Mouse (Mus musculus): Measurements from ENCODE around the gene Ube2k. TPM values are rescaled to one million over a fixed set of nuclear protein-coding genes. Genes with fewer than 3 reads are reported as not detected.

The Ube2k gene
- total and polyA plus RNA-seq, 2 experiments from 2014 or later = 41.9 to 199 TPM

DNA sequence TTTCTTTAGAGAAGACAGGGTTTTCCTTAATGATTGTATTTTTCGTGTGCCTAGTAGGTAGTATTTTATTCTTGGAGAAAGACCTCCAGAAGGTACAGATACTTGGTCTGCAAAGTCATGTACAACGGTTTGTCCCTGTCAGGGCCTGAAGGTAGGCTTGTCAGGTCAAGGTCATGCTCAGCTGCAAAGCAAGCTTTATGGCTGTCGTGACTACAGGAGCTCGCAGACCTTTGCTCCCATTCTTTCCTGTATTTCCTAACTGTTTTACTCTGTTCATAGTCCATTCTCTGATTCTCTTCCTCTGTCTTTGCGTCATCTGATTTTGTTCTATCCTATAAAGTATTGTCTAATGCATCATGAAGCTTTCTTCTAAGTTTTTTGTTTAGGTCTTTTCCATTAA lies 49.3 kb downstream of the Ube2k start:
- Histone ChIP-seq H3K4me2 (ENCODE audit: low read depth, low read length) (no peak overlapping the region), H3K4me3 (ENCODE audit: low read length) (no peak overlapping the region), H3K9ac (replicated peaks; ENCODE audit: low read length) (no peak overlapping the region), H3K27ac (no peak overlapping the region), H3K36me3 (ENCODE audit: insufficient read depth, low read length) (no peaks in the 10 kb centered on the region), H3K27me3 (ENCODE audit: insufficient read depth, low read length) (no peaks in the 10 kb centered on the region), H3K4me1 (ENCODE audit: insufficient read depth, low read length) (no peaks in the 10 kb centered on the region), H3K9me3 (ENCODE audit: low read length) (no peaks in the 10 kb centered on the region)
- WGBS = 91% methylated on average over 5 of the region's 5 CpGs
- ATAC-seq (no peak), DNase-seq (ENCODE audit: low spot score) (no peak)
- no peak for TF ChIP-seq CTCF (IDR thresholded peaks at IDR 0.05; ENCODE audit: low read depth)

DNA sequence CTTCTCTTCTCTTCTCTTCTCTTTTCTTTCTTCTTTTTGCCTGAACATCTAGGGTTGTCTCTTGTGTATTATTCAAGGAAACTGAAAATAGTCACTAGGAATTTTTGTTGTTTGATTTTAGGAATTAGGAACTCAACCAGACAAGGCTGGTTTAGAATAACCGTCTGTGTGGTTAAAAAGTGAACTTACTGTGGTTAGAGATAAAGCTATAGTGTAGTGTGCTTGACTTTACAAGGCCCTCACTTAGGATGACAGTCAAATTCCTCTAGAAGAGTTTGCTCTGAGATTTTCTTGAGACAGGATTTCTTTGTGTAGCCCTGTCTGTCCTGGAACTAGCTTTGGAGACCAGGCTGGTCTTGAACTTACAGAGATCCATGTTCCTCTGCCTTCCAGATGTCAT lies 53.2 kb downstream of the Ube2k start:
- no peak for TF ChIP-seq CTCF (IDR thresholded peaks at IDR 0.05; ENCODE audit: low read depth)
- Histone ChIP-seq H3K27ac (no peak overlapping the region), H3K9me3 (ENCODE audit: low read length) (no peaks in the 10 kb centered on the region), H3K4me3 (ENCODE audit: low read length) (no peak overlapping the region), H3K4me2 (ENCODE audit: low read depth, low read length) (no peak overlapping the region), H3K36me3 (ENCODE audit: insufficient read depth, low read length) (peaks cover 10% of the 10 kb centered on the region; the same call in 1 of the 2 replicates), H3K9ac (replicated peaks; ENCODE audit: low read length) (no peak overlapping the region), H3K4me1 (ENCODE audit: insufficient read depth, low read length) (no peaks in the 10 kb centered on the region), H3K27me3 (ENCODE audit: insufficient read depth, low read length) (no peaks in the 10 kb centered on the region)
- DNase-seq (ENCODE audit: low spot score) (no peak), ATAC-seq (no peak)
- WGBS = 93% methylated on average over 1 of the region's 1 CpGs

DNA sequence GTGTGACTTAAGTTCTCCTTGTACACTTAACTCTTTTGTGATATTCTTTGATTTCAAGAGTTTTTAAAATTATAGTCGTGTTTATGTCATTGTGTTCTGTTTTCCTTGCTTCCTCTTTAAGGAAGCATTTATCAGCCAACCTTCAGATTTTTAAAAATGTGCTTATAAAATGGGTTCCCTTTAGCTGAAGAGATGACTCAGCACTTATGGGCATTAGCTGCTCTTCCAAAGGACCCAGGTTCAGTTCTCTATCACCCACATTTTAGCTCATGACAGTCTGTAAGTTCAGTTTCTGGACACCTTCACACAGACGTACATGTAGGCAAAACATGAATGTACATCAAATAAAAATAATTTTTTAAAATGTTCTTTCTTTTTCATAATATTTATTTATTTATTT lies 55.4 kb downstream of the Ube2k start:
- TF ChIP-seq CTCF (IDR thresholded peaks at IDR 0.05; ENCODE audit: low read depth) = no peak
- DNase-seq (ENCODE audit: low spot score) (no peak), ATAC-seq (no peak)
- H3K9me3 ChIP-seq (ENCODE audit: low read length) = no peaks in the 10 kb centered on the region
- H3K4me1 ChIP-seq (ENCODE audit: insufficient read depth, low read length) = no peaks in the 10 kb centered on the region
- H3K36me3 ChIP-seq (ENCODE audit: insufficient read depth, low read length) = peaks cover 10% of the 10 kb centered on the region; the same call in 1 of the 2 replicates
- H3K27me3 ChIP-seq (ENCODE audit: insufficient read depth, low read length) = no peaks in the 10 kb centered on the region
- no peak overlapping the region for H3K9ac ChIP-seq (replicated peaks; ENCODE audit: low read length)
- WGBS = 87% methylated on average over 2 of the region's 2 CpGs
- H3K4me3 ChIP-seq (ENCODE audit: low read length) = no peak overlapping the region
- no peak overlapping the region for H3K27ac ChIP-seq
- no peak overlapping the region for H3K4me2 ChIP-seq (ENCODE audit: low read depth, low read length)

DNA sequence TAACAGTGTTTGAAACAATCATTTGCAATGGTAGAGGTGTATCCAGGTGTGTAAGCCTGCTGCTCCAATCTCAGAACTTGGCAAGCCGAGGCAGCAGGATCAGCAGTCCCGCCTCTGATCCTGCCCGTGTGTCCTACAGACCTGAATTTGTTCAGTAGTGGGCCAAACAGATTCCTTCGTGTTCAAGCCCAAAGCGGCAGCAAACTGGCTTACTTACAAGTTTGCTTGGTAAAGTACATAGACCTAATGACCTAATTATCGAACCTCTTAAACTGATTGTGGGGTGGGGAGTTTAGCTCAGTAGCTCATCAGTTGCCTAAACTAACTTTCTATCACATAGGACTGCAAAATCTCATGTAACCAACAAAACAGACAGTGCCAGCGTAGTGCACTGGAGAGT lies 62.6 kb downstream of the Ube2k start:
- no peaks in the 10 kb centered on the region for H3K9me3 ChIP-seq (ENCODE audit: low read length)
- no peak overlapping the region for H3K4me2 ChIP-seq (ENCODE audit: low read depth, low read length)
- no peaks in the 10 kb centered on the region for H3K4me1 ChIP-seq (ENCODE audit: insufficient read depth, low read length)
- H3K9ac ChIP-seq (replicated peaks; ENCODE audit: low read length) = no peak overlapping the region
- no peak for TF ChIP-seq CTCF (IDR thresholded peaks at IDR 0.05; ENCODE audit: low read depth)
- ATAC-seq = no peak
- no peaks in the 10 kb centered on the region for H3K27me3 ChIP-seq (ENCODE audit: insufficient read depth, low read length)
- H3K4me3 ChIP-seq (ENCODE audit: low read length) = no peak overlapping the region
- H3K27ac ChIP-seq = no peak overlapping the region
- H3K36me3 ChIP-seq (ENCODE audit: insufficient read depth, low read length) = peaks cover 1% of the 10 kb centered on the region; the same call in 1 of the 2 replicates
- no peak for DNase-seq (ENCODE audit: low spot score)
- 92% methylated on average over 7 of the region's 7 CpGs for WGBS

DNA sequence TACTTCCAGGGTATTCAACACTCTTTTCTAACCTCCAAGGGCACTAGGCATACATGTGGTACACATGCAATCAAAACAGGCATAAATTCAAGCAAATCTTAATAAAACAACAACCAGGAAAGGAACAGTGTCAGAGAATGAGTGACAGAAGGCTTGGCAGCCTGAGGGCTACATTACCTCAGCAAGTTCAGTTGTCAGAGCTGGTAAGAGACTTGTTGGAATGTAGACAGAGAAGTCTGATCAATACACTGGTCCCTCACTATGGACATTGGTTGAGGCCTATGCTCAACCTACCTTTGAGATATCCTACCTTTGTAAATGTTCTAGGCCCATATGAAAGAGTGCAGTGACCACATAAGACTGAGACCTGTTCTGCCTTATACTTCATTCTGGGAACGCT lies 69.8 kb downstream of the Ube2k start:
- Histone ChIP-seq H3K4me3 (ENCODE audit: low read length) (no peak overlapping the region), H3K9ac (replicated peaks; ENCODE audit: low read length) (no peak overlapping the region), H3K36me3 (ENCODE audit: insufficient read depth, low read length) (no peaks in the 10 kb centered on the region; the same call in 1 of the 2 replicates), H3K9me3 (ENCODE audit: low read length) (no peaks in the 10 kb centered on the region), H3K27ac (no peak overlapping the region), H3K4me2 (ENCODE audit: low read depth, low read length) (no peak overlapping the region), H3K27me3 (ENCODE audit: insufficient read depth, low read length) (no peaks in the 10 kb centered on the region), H3K4me1 (ENCODE audit: insufficient read depth, low read length) (no peaks in the 10 kb centered on the region)
- ATAC-seq = no peak
- 100% methylated on average over 1 of the region's 1 CpGs for WGBS
- TF ChIP-seq CTCF (IDR thresholded peaks at IDR 0.05; ENCODE audit: low read depth) = no peak
- DNase-seq (ENCODE audit: low spot score) = no peak

DNA sequence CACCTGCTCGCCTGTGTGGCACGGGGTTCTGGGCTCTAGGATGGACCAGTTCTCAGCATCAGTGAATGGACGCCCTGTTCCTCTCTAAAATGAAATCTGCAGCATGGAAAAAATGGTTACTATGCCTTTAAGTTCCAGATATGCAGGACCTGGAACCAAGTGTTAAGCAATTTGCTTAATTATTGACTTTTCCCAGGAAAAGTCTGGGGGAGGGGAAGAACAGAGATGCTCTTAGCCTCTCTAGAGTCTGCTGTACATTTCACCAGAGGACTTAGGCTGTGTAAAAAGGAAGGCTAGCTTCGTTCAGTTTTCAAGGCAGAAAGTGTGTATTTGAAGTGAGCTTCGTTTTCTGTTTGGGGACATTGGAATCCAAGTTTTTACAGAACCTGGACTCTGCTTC lies 72.7 kb downstream of the Ube2k start:
- Histone ChIP-seq H3K9ac (replicated peaks; ENCODE audit: low read length) (no peak overlapping the region), H3K36me3 (ENCODE audit: insufficient read depth, low read length) (peaks cover 2% of the 10 kb centered on the region), H3K4me3 (ENCODE audit: low read length) (no peak overlapping the region), H3K4me1 (ENCODE audit: insufficient read depth, low read length) (no peaks in the 10 kb centered on the region), H3K4me2 (ENCODE audit: low read depth, low read length) (no peak overlapping the region), H3K27ac (no peak overlapping the region), H3K9me3 (ENCODE audit: low read length) (no peaks in the 10 kb centered on the region), H3K27me3 (ENCODE audit: insufficient read depth, low read length) (no peaks in the 10 kb centered on the region)
- no peak for DNase-seq (ENCODE audit: low spot score)
- no peak for TF ChIP-seq CTCF (IDR thresholded peaks at IDR 0.05; ENCODE audit: low read depth)
- 86% methylated on average over 5 of the region's 5 CpGs for WGBS
- ATAC-seq = no peak

DNA sequence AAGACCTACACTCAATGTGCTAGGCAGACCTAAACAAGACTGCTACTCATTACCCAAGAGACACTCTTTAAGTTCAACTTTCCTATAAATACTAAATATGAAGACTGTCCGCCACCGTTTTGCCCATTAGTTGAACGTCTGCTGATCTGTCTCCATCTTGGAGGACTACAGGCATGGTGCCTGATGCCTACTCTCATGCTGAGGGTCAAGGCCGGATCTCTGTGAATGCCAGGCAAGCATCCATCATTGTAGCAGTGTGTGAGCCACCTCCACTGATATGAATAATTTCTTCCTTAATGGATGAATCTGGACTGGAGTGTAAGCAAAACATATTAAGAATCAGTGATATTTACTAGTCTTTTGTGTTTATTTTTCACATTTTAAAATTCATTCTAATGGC lies 73.5 kb downstream of the Ube2k start:
- Histone ChIP-seq H3K27ac (no peak overlapping the region), H3K27me3 (ENCODE audit: insufficient read depth, low read length) (no peaks in the 10 kb centered on the region), H3K4me3 (ENCODE audit: low read length) (no peak overlapping the region), H3K9ac (replicated peaks; ENCODE audit: low read length) (no peak overlapping the region), H3K4me1 (ENCODE audit: insufficient read depth, low read length) (no peaks in the 10 kb centered on the region), H3K36me3 (ENCODE audit: insufficient read depth, low read length) (peaks cover 8% of the 10 kb centered on the region), H3K9me3 (ENCODE audit: low read length) (no peaks in the 10 kb centered on the region), H3K4me2 (ENCODE audit: low read depth, low read length) (no peak overlapping the region)
- 77% methylated on average over 4 of the region's 4 CpGs for WGBS
- TF ChIP-seq CTCF (IDR thresholded peaks at IDR 0.05; ENCODE audit: low read depth) = no peak
- DNase-seq (ENCODE audit: low spot score) = no peak
- ATAC-seq = no peak

All from hindbrain, postnatal 0 days (tissue).